Mouse (Mus musculus): ENCODE data around the gene Adat3.

Adat3 gene

GRCm38 (mm10) chr10:80602698-80603325 lies at the start of gene Adat3, which contains the start of gene Scamp4:
Gene Adat3 (plus strand): TSS chr10:80602880.
Gene Scamp4 (plus strand): TSS chr10:80602872.
- peak; percentile 96 for DNase-seq (ENCODE audit: low spot score)

DNA sequence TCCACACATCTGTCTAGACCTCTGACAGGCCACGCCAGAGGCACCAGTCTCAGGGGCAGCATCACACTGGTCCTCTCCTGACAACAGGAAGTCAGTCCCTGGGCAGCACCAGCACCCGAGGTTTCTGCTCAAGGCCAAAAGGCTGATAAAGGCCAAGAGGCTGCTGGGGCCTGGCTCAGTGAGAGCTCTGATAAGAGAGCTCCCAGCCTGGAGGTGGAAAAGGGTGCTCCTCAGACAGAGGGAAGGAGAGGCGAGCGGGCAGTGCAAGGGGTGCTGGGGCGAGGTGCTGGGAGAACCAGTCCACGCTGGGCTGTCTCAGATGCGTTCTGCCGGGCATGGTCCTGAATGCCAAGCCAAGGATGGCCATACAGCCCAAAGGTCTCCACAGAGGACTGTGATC lies 49.1 kb upstream of the Adat3 start:
- DNase-seq (ENCODE audit: low spot score), result no peak

DNA sequence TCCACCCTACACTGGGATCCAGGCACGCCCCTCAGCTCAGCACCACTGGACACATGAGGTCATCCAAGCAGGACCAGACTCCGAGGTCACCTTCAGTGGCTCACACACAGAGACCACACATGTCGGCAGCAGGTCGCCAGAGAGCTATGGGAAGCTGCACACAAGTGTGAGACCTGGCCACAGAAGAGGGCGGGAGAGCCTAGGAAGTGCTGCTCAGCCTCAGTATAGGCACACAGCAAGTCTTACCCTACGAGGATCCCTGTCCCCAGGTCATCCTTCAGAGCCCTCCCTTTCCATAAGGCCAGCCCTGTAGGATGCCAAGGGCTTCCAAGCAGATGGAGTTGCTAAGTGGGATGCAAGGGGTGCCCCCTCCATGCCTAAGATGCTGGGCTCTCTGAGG lies 48.7 kb upstream of the Adat3 start:
- DNase-seq (ENCODE audit: low spot score), result no peak

DNA sequence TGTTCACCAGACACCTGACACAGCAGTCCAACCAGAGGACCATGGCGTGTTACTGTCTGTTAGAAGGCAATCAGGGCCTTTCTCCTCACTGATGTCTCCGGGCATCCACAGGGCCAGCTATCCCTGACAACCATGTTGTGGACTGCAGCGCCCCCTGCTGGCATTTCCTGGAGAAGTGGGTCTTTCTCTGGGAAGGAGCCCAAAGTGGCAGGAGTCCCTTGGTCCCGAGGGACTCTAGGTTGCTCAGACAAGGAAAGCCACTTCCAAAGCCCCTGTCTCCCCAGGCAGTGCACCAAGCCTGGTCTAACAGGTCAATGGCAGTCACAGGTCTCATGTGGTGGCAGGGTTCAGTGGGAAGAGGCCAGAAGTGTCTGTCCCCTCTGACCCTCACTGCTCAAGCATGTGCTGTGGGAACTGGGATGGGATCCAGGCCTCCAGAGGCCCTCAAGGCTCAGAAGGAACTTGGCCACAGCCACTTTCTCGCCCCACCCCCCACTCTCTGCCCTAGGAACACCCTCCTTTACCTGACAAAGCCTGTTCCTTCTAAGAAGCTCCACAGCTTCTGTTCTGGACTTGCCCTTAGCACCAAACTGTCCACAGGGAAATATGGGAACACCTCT lies 45.2 kb upstream of the Adat3 start:
- DNase-seq (ENCODE audit: low spot score), result peak; percentile 89

- DNase-seq (ENCODE audit: low spot score), result no peak
Observed at GRCm38 (mm10) chr10:80559431-80559830, 43.2 kb upstream of the Adat3 start.

- DNase-seq (ENCODE audit: low spot score), result no peak
Observed at GRCm38 (mm10) chr10:80560621-80561020, 42.1 kb upstream of the Adat3 start.

GRCm38 (mm10) chr10:80561116-80561944 lies 41.4 kb upstream of the Adat3 start, which contains the start of gene Rexo1:
Gene Rexo1 (minus strand): TSS chr10:80561560.
- DNase-seq (ENCODE audit: low spot score), result peak; percentile 97

DNA sequence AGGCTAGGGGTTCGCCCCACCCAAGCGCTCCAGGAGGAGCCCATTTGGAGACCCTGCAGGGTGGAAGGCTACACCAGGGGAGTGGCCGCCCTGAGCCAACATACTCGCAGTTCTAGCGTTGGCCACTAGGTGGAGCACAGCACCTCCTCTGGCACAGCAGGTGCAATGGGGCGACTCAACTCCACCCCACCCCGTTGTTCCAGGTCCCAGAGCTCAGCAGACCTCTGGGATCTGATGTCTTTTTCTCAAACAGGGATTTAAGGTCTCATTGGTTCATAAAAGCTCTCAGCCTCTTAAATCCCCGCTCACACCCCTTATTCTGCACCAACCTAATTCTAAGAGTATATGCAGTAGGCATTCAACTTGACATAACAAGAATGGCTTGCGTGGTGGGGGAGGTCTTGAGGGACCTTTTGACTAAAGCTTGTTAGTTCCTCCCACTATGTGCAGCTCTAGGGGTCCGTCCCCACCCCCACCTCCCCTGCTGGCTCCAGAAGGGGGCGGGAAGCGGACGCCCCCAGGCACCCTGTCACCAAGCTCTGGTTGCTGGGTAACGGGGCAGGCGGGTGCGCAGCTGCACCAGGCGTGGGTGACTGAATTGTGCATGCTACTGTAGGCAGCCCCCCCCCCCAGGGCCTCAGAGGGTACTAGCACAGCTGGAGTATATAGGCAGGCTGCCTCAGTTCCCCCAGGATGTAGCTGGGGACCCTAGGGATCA lies 36.1 kb upstream of the Adat3 start:
- DNase-seq (ENCODE audit: low spot score), result peak; percentile 93

DNA sequence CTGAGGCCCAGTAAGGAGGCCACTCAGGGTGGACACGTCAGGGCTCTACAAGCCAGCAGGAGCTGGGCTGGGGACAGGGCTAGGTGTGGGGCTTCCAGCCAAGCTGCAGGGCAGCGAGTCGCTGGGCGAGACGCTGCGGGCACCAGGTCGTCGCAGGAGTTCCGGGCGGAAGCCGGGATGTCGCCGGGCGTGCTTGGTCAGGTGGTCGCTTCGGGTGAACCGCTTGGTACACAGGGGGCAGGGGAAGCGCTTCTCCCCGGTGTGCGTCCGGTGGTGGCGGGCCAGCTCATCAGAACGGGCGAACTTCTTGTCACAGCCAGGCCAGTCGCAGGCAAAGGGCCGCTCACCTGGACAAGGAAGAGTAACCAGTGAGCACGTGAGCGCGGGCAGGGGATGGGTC lies 33.8 kb upstream of the Adat3 start:
- no peak for DNase-seq (ENCODE audit: low spot score)

- DNase-seq (ENCODE audit: low spot score), result peak; percentile 51
Observed at GRCm38 (mm10) chr10:80569664-80570066, 33.0 kb upstream of the Adat3 start.

DNA sequence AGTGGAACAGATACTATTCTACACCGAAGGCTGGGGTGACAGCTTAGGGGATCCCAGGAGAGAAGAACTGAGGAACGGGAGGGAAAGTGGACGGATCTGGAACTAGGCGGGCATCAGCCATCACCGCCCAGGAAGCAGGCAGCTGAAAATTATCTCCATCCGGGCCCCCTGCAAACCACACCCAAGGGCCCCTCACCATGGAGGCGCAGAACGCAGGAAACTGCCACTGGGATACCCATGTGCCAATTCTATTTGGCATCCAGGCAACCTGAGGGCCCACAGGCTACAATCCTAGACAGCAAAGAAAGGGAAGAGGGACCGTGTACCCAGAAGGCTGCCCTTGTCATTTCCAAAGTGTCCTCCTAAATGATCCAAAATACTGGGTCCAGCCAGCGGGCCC lies 32.3 kb upstream of the Adat3 start:
- no peak for DNase-seq (ENCODE audit: low spot score)

DNA sequence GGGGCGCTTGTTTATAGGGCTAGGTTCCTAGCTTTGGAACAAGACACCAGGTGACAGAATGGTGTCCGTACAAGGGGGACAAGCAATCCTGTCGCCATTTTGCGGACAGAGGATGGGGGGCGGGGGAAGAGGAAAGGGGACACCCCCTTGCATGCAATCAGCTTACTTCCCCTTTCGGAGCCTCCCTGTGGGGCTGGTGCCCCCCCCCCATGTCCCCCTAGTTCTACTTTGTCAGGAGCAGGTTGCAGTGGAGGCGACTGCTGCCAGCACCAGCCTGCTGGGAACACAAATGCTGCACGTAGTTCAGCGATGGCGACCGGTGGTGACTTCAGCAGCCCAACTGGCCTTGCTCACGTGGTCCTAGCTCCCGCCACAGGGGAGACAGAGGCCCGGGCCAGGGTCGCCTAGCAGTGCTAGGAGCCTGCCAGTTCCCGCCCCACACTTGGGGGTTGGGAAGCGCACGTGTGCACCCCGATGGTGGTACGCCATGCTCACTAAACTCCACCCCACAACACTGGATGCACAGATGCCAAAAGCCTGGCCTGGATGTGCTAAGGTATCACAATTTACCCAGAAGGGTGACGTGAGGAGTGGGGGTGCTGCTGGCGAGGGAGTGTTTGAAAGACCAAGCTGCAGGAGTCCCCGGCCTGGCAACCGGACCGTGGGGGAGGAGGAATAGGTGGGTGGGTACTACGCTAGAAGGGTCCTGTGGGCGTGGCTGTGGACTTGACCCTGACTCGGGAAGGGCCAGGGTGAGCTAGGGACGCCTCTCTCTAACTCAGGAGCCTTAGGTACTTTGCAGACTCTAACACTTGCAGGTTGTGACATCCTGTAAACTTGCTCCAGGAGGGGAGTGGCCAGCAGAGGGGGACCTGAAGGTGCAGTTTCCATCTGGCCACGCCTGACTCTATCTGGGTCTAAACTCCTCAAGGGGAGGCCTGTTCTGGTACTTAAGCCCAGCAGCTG lies 31.5 kb upstream of the Adat3 start:
- peak; percentile 68 for DNase-seq (ENCODE audit: low spot score)

GRCm38 (mm10) chr10:80572477-80572876 lies 30.2 kb upstream of the Adat3 start:
- DNase-seq (ENCODE audit: low spot score), result no peak

- DNase-seq (ENCODE audit: low spot score), result no peak
Observed at GRCm38 (mm10) chr10:80573944-80574343, 28.7 kb upstream of the Adat3 start.

- no peak for DNase-seq (ENCODE audit: low spot score)
Observed at GRCm38 (mm10) chr10:80574896-80575295, 27.8 kb upstream of the Adat3 start.

GRCm38 (mm10) chr10:80575925-80576324 lies 26.8 kb upstream of the Adat3 start:
- no peak for DNase-seq (ENCODE audit: low spot score)

- DNase-seq (ENCODE audit: low spot score), result peak; percentile 52
Observed at GRCm38 (mm10) chr10:80576351-80577194, 26.1 kb upstream of the Adat3 start.

GRCm38 (mm10) chr10:80577195-80578130 lies 25.2 kb upstream of the Adat3 start, which contains the start of gene Klf16:
Gene Klf16 (minus strand): TSS chr10:80577321.
- DNase-seq (ENCODE audit: low spot score), result peak; percentile 95

Data from retina, embryonic 14.5 days (tissue).